Mouse (Mus musculus) limb, embryonic 13.5 days (tissue): ENCODE results near the gene Aldh3b2. TPM values are rescaled to one million over a fixed set of nuclear protein-coding genes. Genes with fewer than 3 reads are reported as not detected.
A peak's percentile ranks its signal among the peaks of the same experiment; 100 is the strongest.

Experiments
- ATAC-seq: fragments of 200-750 bp; cut with Nextera tagmentation; 2 replicates; pipeline ENCODE4 v1.8.0; 2017; ENCODE audit warnings: low read depth, moderate number of reproducible peaks, moderate TSS enrichment; ENCODE audit not compliant: low FRiP score
- H3K27ac ChIP-seq: fragments of 300-500 bp; sonication (generic); 2 replicates; pipeline ENCODE4 v1.5.1; 2015; ENCODE audit warnings: inconsistent platforms, mild to moderate bottlenecking, moderate library complexity
- H3K27me3 ChIP-seq: fragments of 300-500 bp; sonication (generic); 2 replicates; pipeline ENCODE4 v1.6.1; 2015; ENCODE audit warnings: mild to moderate bottlenecking, inconsistent platforms
- H3K36me3 ChIP-seq: fragments of 300-500 bp; sonication (generic); 2 replicates; pipeline ENCODE4 v1.6.1; 2015; ENCODE audit warnings: inconsistent platforms, mild to moderate bottlenecking, moderate library complexity
- H3K4me1 ChIP-seq: fragments of 300-500 bp; sonication (generic); 2 replicates; pipeline ENCODE4 v1.6.1; 2015; ENCODE audit warnings: inconsistent platforms
- H3K4me2 ChIP-seq: fragments of 300-500 bp; sonication (generic); replicated peaks from 2 replicates; pipeline ENCODE4 v1.6.1; 2015; ENCODE audit warnings: inconsistent platforms, mild to moderate bottlenecking, moderate library complexity
- H3K4me3 ChIP-seq: fragments of 300-500 bp; sonication (generic); 2 replicates; pipeline ENCODE4 v1.5.1; 2015; ENCODE audit warnings: moderate library complexity, mild to moderate bottlenecking, inconsistent platforms
- H3K9ac ChIP-seq: fragments of 300-500 bp; sonication (generic); 2 replicates; pipeline ENCODE4 v1.6.1; 2015; ENCODE audit warnings: mild to moderate bottlenecking, inconsistent platforms
- H3K9me3 ChIP-seq: fragments of 300-500 bp; sonication (generic); 2 replicates; pipeline ENCODE4 v1.6.1; 2016; ENCODE audit warnings: inconsistent platforms
- WGBS: fragments of 180-500 bp; shearing (Covaris S2); methylation state at CpG from one replicate; pipeline ENCODE4 v1.1.7; 2015; 5-methylcytosine and 5-hydroxymethylcytosine counted together
- polyA plus RNA-seq: library from polyadenylated mRNA; unstranded; fragments of >200 nt; fragmentation: Nextera tagmentation; extraction: Ambion mirVana; gene quantifications from 2 replicates; pipeline ENCODE4 v1.2.1, GENCODE M21; 2015

The Aldh3b2 gene
- polyA plus RNA-seq, 1 experiment from 2014 or later, result 9.3 TPM

DNA sequence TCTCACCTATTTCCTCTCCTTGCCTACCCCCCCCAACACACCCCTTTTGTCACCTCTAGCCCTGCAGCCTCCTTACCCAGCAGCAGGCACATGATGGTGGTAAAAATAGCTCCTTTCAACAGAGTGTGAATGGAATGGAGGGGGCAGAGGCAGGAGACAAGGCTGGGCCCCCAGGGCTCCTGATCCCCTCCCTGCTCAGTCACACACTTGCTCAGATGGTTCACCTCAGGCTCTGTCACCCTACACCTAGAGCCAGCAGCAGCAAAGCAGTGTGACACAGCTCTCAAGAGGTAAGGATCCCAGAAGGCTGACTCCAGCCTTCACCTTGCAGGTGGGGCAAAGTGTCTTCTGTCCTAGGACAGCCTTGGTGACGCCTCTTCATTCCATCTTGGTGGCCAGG lies 31.0 kb downstream of the Aldh3b2 start, which contains the start of gene Doc2g:
TSS of gene Doc2g (plus strand) at position 202 of the 400 bp plus-strand sequence.
- WGBS, result 57% methylated on average over 1 of the region's 1 CpGs

DNA sequence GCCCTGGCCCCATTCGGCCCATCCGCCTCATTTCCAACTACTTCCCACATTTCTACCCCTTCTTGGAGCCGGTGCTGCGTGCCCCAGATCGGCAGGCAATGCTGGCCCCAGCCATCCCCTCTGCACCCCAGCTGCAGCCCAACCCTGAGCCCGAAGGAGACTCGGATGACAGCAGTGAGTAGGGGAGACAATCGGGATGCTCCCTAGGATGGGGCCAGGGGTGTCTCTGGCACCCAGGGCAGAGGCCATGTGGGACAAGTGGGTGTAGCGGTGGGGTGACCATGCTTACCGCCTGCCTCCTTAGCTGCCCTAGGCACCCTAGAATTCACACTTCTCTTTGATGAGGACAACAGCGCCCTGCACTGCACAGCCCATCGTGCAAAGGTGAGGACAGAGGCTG lies 31.5 kb downstream of the Aldh3b2 start:
- Histone ChIP-seq H3K4me1 (peaks cover 17% of the 10 kb centered on the region), H3K9me3 (no peaks in the 10 kb centered on the region)
- WGBS, result 70% methylated on average over 12 of the region's 12 CpGs

More for the DNA sequence above, 31.0 kb downstream of the Aldh3b2 start, which contains the start of gene Doc2g:
- Histone ChIP-seq H3K4me3 (no peak within 1 kb of the TSS), H3K27ac (no peak within 1 kb of the TSS), H3K9ac (peak within 1 kb of the TSS; percentile 31; the same call in 1 of the 2 replicates), H3K4me2 (no peak within 1 kb of the TSS), H3K36me3 (peaks cover 33% of the 10 kb centered on the region), H3K9me3 (no peaks in the 10 kb centered on the region), H3K27me3 (no peaks in the 10 kb centered on the region), H3K4me1 (peaks cover 17% of the 10 kb centered on the region)
- no peak for ATAC-seq

GRCm38 (mm10) chr19:4004331-4004730 lies 32.2 kb downstream of the Aldh3b2 start:
- peak overlapping the region; percentile 31; the same call in 1 of the 2 replicates for H3K9ac ChIP-seq
- no peak overlapping the region for H3K4me3 ChIP-seq
- H3K36me3 ChIP-seq, result peaks cover 46% of the 10 kb centered on the region
- H3K4me2 ChIP-seq, result no peak overlapping the region
- no peak for ATAC-seq
- no peaks in the 10 kb centered on the region for H3K9me3 ChIP-seq
- WGBS, result 87% methylated on average over 15 of the region's 15 CpGs
- H3K27ac ChIP-seq, result no peak overlapping the region
- peaks cover 17% of the 10 kb centered on the region for H3K4me1 ChIP-seq
- H3K27me3 ChIP-seq, result no peaks in the 10 kb centered on the region

More for the DNA sequence above, 31.5 kb downstream of the Aldh3b2 start:
- peaks cover 39% of the 10 kb centered on the region for H3K36me3 ChIP-seq
- H3K27me3 ChIP-seq, result no peaks in the 10 kb centered on the region
- no peak for ATAC-seq
- no peak overlapping the region for H3K27ac ChIP-seq
- no peak overlapping the region for H3K4me3 ChIP-seq
- H3K9ac ChIP-seq, result 0 out of 2 replicates have a peak overlapping the region, but pooled peaks have one; percentile 31
- H3K4me2 ChIP-seq, result no peak overlapping the region

DNA sequence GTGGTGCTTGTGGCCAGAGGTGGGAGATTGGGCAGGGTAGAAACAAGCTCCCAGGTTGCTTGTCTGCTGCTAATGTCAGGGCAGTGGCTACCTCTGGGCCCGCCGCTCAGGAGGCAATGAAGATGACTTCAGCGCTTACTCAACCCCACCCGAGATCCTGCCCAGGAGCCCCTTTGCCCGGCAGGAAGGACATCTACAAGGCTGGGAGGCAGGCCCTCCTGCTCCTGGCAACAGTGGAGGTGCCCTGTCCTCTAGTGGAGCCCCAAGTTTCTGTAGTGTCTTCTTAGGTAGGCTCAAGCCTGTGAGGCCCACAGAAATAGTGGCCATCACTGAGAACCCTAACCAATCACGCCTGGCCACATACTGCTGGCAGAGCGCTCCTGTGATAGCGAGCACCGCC lies 33.0 kb downstream of the Aldh3b2 start:
- peaks cover 11% of the 10 kb centered on the region for H3K4me1 ChIP-seq
- H3K36me3 ChIP-seq, result peaks cover 53% of the 10 kb centered on the region
- no peak overlapping the region for H3K4me2 ChIP-seq
- H3K9ac ChIP-seq, result no peak overlapping the region
- H3K4me3 ChIP-seq, result no peak overlapping the region
- H3K9me3 ChIP-seq, result no peaks in the 10 kb centered on the region
- ATAC-seq, result no peak
- 88% methylated on average over 9 of the region's 9 CpGs for WGBS
- no peaks in the 10 kb centered on the region for H3K27me3 ChIP-seq
- H3K27ac ChIP-seq, result no peak overlapping the region

DNA sequence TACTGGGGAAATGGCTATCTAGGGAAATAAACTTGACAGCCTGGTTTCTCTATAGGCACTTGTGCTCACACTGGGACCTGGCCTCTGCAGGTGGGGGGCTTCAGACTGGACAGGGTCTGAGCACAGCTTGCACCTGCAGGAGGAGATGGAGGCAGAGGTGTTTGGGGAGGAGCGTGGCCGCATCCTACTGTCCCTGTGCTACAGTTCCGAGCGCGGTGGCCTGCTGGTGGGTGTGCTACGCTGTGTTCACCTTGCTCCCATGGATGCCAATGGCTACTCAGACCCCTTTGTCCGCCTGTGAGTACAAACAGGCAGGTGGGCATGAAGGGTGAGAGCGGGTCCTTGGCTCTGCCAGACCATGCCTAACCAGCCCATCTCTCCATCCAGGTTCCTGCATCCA lies 33.8 kb downstream of the Aldh3b2 start:
- no peak overlapping the region for H3K4me2 ChIP-seq
- H3K27me3 ChIP-seq, result no peaks in the 10 kb centered on the region
- peaks cover 9% of the 10 kb centered on the region for H3K4me1 ChIP-seq
- ATAC-seq, result no peak
- no peak overlapping the region for H3K27ac ChIP-seq
- H3K36me3 ChIP-seq, result peaks cover 59% of the 10 kb centered on the region
- H3K9ac ChIP-seq, result no peak overlapping the region
- H3K4me3 ChIP-seq, result no peak overlapping the region
- H3K9me3 ChIP-seq, result no peaks in the 10 kb centered on the region
- 99% methylated on average over 8 of the region's 8 CpGs for WGBS

GRCm38 (mm10) chr19:4011086-4011485 lies 39.0 kb downstream of the Aldh3b2 start:
- peaks cover 6% of the 10 kb centered on the region for H3K4me1 ChIP-seq

GRCm38 (mm10) chr19:4012432-4013022 lies 40.4 kb downstream of the Aldh3b2 start, which contains the start of gene Ndufv1:
Gene Ndufv1 (minus strand): TSS chr19:4012806.
- WGBS, result under 1% methylated on average over 45 of the region's 45 CpGs
- Histone ChIP-seq H3K27me3 (no peaks in the 10 kb centered on the region), H3K4me3 (peak within 1 kb of the TSS; percentile 83), H3K4me2 (peak within 1 kb of the TSS; percentile 81), H3K27ac (peak within 1 kb of the TSS; percentile 44), H3K9me3 (no peaks in the 10 kb centered on the region), H3K4me1 (peaks cover 6% of the 10 kb centered on the region), H3K9ac (peak within 1 kb of the TSS; percentile 85), H3K36me3 (peaks cover 35% of the 10 kb centered on the region)
- peak; percentile 99 for ATAC-seq

More at GRCm38 (mm10) chr19:4011086-4011485, 39.0 kb downstream of the Aldh3b2 start:
- ATAC-seq, result no peak
- H3K4me2 ChIP-seq, result peak overlapping the region; percentile 81; the same call in 1 of the 2 replicates
- H3K4me3 ChIP-seq, result peak overlapping the region; percentile 7; the same call in 1 of the 2 replicates
- H3K36me3 ChIP-seq, result peaks cover 50% of the 10 kb centered on the region
- no peaks in the 10 kb centered on the region for H3K9me3 ChIP-seq
- no peaks in the 10 kb centered on the region for H3K27me3 ChIP-seq
- no peak overlapping the region for H3K9ac ChIP-seq
- 92% methylated on average over 5 of the region's 5 CpGs for WGBS
- no peak overlapping the region for H3K27ac ChIP-seq

DNA sequence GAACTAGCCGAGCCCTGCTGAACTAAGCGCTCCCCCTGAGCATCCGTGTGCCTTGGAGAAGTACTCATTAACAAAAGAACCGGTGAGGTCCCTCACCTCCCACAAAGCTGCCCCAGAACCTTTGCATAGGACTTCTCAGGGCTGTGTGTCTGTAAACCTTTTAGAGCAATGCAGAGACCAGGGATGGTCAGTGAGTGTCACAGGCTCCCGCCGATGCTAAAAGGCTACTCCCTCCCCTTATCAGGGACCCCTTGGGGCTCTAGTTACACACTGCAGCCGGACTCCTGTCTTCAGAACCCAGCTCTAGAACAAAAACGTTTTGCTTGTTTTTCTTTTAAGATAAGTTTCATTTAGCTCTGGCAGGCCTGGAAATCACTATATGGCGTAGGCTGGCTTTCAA lies 40.9 kb downstream of the Aldh3b2 start:
- no peaks in the 10 kb centered on the region for H3K27me3 ChIP-seq

GRCm38 (mm10) chr19:4014802-4015201 lies 42.7 kb downstream of the Aldh3b2 start:
- H3K36me3 ChIP-seq, result peaks cover 12% of the 10 kb centered on the region
- no peak for ATAC-seq
- H3K4me1 ChIP-seq, result peaks cover 14% of the 10 kb centered on the region
- no peak overlapping the region for H3K27ac ChIP-seq
- no peak overlapping the region for H3K4me3 ChIP-seq
- H3K9ac ChIP-seq, result 0 out of 2 replicates have a peak overlapping the region, but pooled peaks have one; percentile 45
- no peaks in the 10 kb centered on the region for H3K9me3 ChIP-seq
- H3K4me2 ChIP-seq, result no peak overlapping the region
- no peaks in the 10 kb centered on the region for H3K27me3 ChIP-seq

More for the DNA sequence above, 40.9 kb downstream of the Aldh3b2 start:
- 21% methylated on average over 9 of the region's 9 CpGs for WGBS
- Histone ChIP-seq H3K27ac (no peak overlapping the region), H3K9ac (peak overlapping the region; percentile 57), H3K36me3 (peaks cover 30% of the 10 kb centered on the region), H3K9me3 (no peaks in the 10 kb centered on the region), H3K4me2 (peak overlapping the region; percentile 62), H3K4me3 (peak overlapping the region; percentile 83), H3K4me1 (peaks cover 6% of the 10 kb centered on the region)
- no peak; the same call in none of the 2 replicates for ATAC-seq

- Histone ChIP-seq H3K9me3 (no peaks in the 10 kb centered on the region), H3K4me3 (no peak overlapping the region), H3K9ac (no peak overlapping the region), H3K27ac (no peak overlapping the region), H3K36me3 (peaks cover 5% of the 10 kb centered on the region), H3K27me3 (no peaks in the 10 kb centered on the region), H3K4me2 (no peak overlapping the region), H3K4me1 (peaks cover 14% of the 10 kb centered on the region)
- ATAC-seq, result no peak
- WGBS, result 50% methylated on average over 5 of the region's 5 CpGs
Observed at GRCm38 (mm10) chr19:4015635-4016034, 43.5 kb downstream of the Aldh3b2 start.

DNA sequence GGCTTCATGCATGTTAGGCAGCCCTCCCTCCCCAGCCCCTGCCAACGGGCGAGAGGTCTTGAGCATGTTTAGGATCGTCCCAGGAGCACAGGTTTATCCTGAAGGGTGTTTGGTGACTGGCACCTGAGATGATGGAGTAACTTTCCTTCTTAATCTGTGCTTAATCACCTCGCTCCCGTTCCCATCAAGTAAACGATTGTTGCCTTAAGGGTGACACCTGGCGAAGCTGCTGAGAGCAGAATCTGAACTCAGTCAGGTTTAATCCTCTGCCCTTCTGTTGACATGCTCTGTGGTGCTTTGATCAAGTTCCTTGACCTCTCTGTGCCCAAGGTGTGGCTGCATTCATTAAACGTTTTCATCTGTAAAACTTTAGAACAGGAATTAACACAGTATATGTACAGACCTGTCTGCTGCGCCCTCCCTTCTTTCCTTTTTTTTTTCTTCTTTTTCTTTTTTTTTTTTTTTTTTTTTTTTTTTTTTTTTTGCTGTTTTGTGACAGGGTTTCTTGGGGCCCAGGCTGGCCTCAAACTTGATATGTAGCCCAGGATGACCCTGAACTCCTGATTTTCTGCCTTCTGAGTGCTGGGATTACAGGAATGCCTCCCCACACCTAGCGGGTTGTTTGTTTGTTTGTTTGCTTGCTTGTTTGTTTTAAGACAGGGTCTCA lies 45.9 kb downstream of the Aldh3b2 start:
- Histone ChIP-seq H3K4me2 (no peak overlapping the region), H3K9ac (no peak overlapping the region), H3K9me3 (no peaks in the 10 kb centered on the region), H3K4me3 (no peak overlapping the region), H3K36me3 (no peaks in the 10 kb centered on the region), H3K4me1 (peaks cover 8% of the 10 kb centered on the region; the same call in 1 of the 2 replicates), H3K27me3 (no peaks in the 10 kb centered on the region), H3K27ac (no peak overlapping the region)
- ATAC-seq, result no peak
- WGBS, result 55% methylated on average over 10 of the region's 10 CpGs
